Mouse (Mus musculus) hindbrain, embryonic 12.5 days (tissue): ENCODE results near the gene Itgb7. TPM values are rescaled to one million over a fixed set of nuclear protein-coding genes. Genes with fewer than 3 reads are reported as not detected.

Experiments used
- ATAC-seq: fragments of 200-750 bp; cut with Nextera tagmentation; 2 replicates; pipeline ENCODE4 v1.8.0; 2017; ENCODE audit warnings: moderate TSS enrichment; ENCODE audit not compliant: low FRiP score
- H3K27ac ChIP-seq: fragments of 300-500 bp; sonication (generic); 2 replicates; pipeline ENCODE4 v1.5.1; 2016; ENCODE audit warnings: mild to moderate bottlenecking
- H3K27me3 ChIP-seq: fragments of 300-500 bp; sonication (generic); 2 replicates; pipeline ENCODE4 v1.6.1; 2016; ENCODE audit warnings: mild to moderate bottlenecking
- H3K36me3 ChIP-seq: fragments of 300-500 bp; sonication (generic); 2 replicates; pipeline ENCODE4 v1.6.1; 2016; ENCODE audit warnings: mild to moderate bottlenecking
- H3K4me1 ChIP-seq: fragments of 300-500 bp; sonication (generic); 2 replicates; pipeline ENCODE4 v1.6.1; 2016
- H3K4me2 ChIP-seq: fragments of 300-500 bp; sonication (generic); replicated peaks from 2 replicates; pipeline ENCODE4 v1.6.1; 2016; ENCODE audit warnings: mild to moderate bottlenecking
- H3K4me3 ChIP-seq: fragments of 300-500 bp; sonication (generic); 2 replicates; pipeline ENCODE4 v1.5.1; 2016; ENCODE audit warnings: mild to moderate bottlenecking
- H3K9ac ChIP-seq: fragments of 300-500 bp; sonication (generic); 2 replicates; pipeline ENCODE4 v1.6.1; 2016; ENCODE audit warnings: mild to moderate bottlenecking, moderate library complexity
- H3K9me3 ChIP-seq: fragments of 300-500 bp; sonication (generic); replicated peaks from 2 replicates; pipeline ENCODE4 v1.6.1; 2016; ENCODE audit warnings: mild to moderate bottlenecking
- WGBS: fragments of 180-500 bp; shearing (Covaris S2); methylation state at CpG from one replicate; pipeline ENCODE4 v1.1.7; 2016; 5-methylcytosine and 5-hydroxymethylcytosine counted together
- polyA plus RNA-seq: library from polyadenylated mRNA; unstranded; fragments of >200 nt; fragmentation: Nextera tagmentation; extraction: Ambion mirVana; gene quantifications from 2 replicates; pipeline ENCODE4 v1.2.1, GENCODE M21; 2016

The Itgb7 gene
- polyA plus RNA-seq = 1.1 and 2.2 TPM in 2 replicates

DNA sequence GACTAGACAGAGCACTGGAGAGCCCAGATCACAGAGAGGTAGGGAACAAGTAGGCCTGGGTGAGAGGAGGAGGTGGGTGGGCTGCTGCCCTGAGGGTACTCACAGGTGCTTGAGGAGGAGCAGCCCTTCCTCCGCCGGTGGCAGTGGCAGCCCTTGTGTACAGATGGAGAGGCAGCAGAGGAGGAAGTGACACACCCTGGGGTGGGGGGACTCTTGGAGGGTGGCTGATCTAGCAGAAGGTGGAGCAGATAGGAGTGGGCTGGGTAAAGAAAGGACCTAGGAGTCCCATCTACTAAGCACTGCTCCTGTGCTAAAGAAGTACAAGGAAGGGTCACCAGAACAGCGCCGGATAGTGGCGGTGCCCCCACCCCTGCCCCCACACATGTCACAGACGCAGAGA is at the start of gene Itgb7:
TSS of gene Itgb7 (minus strand) at position 197 of the 400 bp plus-strand sequence.
- Histone ChIP-seq H3K9me3 (no peaks in the 10 kb centered on the region), H3K4me3 (no peak within 1 kb of the TSS), H3K4me1 (peaks cover 11% of the 10 kb centered on the region), H3K36me3 (no peaks in the 10 kb centered on the region), H3K27ac (no peak within 1 kb of the TSS), H3K4me2 (no peak within 1 kb of the TSS), H3K9ac (no peak within 1 kb of the TSS), H3K27me3 (0 out of 2 replicates have a peak, but pooled peaks cover 5% of the 10 kb centered on the region)
- ATAC-seq = no peak
- WGBS = 38% methylated on average over 6 of the region's 6 CpGs

DNA sequence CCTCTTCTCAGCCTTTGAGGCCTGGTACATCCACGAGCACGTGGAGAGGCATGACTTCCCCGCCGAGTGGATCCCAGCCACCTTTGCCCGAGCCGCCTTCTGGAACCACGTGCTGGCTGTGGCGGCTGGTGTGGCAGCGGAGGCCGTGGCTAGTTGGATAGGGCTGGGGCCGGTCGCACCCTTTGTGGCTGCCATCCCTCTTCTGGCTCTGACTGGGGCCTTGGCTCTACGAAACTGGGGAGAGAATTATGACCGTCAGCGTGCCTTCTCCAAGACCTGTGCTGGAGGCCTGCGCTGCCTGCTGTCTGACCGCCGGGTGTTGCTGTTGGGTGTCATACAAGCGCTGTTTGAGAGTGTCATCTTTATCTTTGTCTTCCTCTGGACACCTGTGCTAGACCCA is 48.9 kb upstream of the Itgb7 start:
- no peak overlapping the region for H3K27ac ChIP-seq
- no peak for ATAC-seq
- H3K27me3 ChIP-seq = no peaks in the 10 kb centered on the region
- peaks cover 14% of the 10 kb centered on the region for H3K4me1 ChIP-seq
- H3K9ac ChIP-seq = 0 out of 2 replicates have a peak overlapping the region, but pooled peaks have one; percentile 63
- peaks cover 23% of the 10 kb centered on the region for H3K36me3 ChIP-seq
- peak overlapping the region; percentile 65; the same call in 1 of the 2 replicates for H3K4me3 ChIP-seq
- 94% methylated on average over 19 of the region's 19 CpGs for WGBS
- peak overlapping the region; percentile 89 for H3K4me2 ChIP-seq
- H3K9me3 ChIP-seq = no peaks in the 10 kb centered on the region

DNA sequence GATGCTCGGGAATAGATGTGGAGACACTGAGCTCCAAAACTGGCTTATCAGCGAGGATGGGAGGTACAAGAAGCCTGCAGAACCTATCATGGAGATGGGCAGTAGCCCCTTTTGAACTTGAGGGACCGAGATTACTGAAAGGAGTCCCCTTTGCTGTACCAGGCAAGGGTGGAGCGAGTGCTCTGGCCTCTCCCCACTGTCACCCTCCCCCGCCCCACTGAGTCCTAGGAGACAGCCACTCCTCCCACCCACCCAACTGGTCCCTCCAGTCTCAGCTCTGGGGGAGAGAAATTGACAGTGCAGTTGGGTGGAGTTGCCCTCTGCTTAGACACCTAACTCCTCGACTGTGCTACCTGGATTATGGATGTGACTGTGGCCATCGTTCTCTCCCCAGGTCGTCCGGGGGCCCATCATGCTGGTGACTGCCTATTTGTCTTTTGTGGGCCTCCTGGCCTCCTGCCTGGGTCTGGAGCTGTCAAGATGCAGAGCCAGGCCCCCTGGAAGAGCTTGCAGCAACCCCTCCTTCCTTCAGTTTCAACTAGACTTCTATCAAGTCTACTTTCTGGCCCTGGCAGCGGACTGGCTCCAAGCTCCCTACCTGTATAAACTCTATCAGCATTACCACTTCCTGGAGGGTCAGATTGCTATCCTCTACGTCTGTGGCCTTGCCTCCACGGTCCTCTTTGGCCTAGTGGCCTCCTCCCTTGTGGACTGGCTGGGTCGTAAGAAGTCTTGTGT is 48.2 kb upstream of the Itgb7 start:
- Histone ChIP-seq H3K27me3 (no peaks in the 10 kb centered on the region), H3K9me3 (no peaks in the 10 kb centered on the region), H3K4me1 (peaks cover 14% of the 10 kb centered on the region), H3K4me3 (peak overlapping the region; percentile 65), H3K9ac (peak overlapping the region; percentile 63), H3K36me3 (peaks cover 23% of the 10 kb centered on the region), H3K27ac (peak overlapping the region; percentile 80), H3K4me2 (peak overlapping the region; percentile 89)
- WGBS = 28% methylated on average over 13 of the region's 13 CpGs
- ATAC-seq = peak; percentile 50

DNA sequence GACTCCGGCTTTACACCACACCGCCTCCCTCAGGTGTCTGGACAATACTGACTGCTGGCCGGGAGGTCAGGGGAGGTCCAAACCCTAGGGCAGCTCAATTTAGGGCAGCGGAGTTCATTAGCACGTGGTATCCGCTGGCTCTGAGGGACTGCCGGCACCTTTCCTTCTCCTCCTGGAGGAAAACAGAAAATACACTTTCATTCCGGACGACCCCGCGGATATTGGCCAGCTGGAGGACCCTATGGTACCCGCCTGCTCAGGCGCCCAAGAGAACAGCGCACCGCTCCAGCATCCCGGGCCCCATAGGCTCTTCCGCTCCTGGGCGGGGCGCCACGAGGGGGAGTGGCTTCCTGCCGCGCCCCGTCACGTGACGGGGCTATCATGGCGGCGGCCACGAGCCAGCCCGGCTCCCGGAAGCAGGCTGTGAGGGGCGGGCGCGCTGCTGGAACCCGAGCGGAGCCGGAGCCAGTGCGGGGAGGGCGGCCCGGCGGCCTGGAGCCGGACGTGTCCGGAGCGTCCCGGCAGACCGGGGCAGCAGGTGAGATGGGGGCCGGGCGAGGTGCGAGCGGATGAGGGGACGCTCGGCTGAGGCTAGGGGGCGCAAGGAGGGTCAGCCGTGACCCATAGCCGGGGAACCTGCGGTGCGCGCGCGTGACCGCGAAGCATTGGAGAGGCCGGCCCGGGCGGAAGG is 47.5 kb upstream of the Itgb7 start, which contains the start of gene Mfsd5:
TSS of gene Mfsd5 (plus strand) at position 363 of the 691 bp plus-strand sequence.
- under 1% methylated on average over 65 of the region's 65 CpGs for WGBS
- Histone ChIP-seq H3K27me3 (no peaks in the 10 kb centered on the region), H3K4me2 (peak within 1 kb of the TSS; percentile 89), H3K4me1 (peaks cover 14% of the 10 kb centered on the region), H3K36me3 (peaks cover 23% of the 10 kb centered on the region), H3K27ac (peak within 1 kb of the TSS; percentile 80), H3K4me3 (peak within 1 kb of the TSS; percentile 65), H3K9me3 (no peaks in the 10 kb centered on the region), H3K9ac (peak within 1 kb of the TSS; percentile 63)
- ATAC-seq = peak; percentile 96

DNA sequence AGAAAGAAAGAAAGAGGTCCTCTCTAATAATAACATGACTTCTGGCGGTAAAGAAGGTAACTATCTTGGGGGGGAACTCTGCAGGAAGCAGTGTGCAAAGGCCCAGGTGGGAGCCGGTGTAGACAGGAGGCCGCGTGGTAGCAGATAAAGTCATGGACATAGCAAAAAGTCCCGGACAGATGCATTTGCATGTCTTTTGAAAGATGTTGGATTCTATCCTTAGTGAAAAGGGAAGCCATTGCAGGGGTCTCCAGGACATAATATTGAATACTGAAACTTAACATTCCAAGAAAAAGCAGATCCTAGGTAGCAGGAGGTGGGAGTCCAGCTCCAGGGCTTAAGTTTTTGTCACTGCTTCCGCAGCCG is 47.0 kb upstream of the Itgb7 start:
- Histone ChIP-seq H3K4me1 (peaks cover 14% of the 10 kb centered on the region), H3K9me3 (no peaks in the 10 kb centered on the region), H3K9ac (peak overlapping the region; percentile 63), H3K4me2 (peak overlapping the region; percentile 89), H3K27me3 (no peaks in the 10 kb centered on the region), H3K4me3 (peak overlapping the region; percentile 65), H3K27ac (peak overlapping the region; percentile 80), H3K36me3 (peaks cover 23% of the 10 kb centered on the region)
- WGBS = 32% methylated on average over 7 of the region's 7 CpGs
- ATAC-seq = peak; percentile 11; the same call in 1 of the 2 replicates

DNA sequence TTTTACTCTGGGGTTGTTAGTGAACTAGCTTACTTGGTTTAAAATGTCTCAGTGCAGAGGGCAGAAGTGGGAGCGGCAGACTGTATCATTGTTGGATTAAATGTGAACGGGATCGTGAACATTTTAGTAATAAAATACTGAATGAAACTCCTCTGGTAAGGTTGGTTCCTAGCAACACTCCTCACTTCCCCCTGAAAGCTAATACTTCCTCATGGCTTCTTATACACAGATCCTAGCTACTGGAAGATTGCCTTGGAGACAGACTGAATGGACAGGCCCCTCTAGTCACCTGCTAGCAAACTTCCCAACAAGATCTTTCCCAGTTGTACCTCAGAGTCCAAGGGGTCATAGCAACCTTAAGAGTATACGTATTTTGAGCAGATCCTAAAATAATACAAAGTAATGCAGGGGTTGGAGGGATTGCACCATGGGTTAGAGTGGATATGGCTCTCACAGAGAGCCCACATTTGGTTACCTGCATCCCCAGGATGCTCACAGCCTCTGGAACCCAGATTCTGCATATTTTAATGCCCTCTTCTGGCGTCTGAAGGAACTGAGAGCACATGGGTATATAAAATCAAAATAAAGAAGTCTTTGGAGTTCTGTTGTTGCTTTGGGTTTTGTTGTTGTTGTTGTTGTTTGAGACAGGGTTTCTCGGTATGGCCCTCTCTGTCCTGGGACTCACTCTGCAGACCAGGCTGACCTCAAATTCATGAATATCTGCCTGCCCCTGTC is 42.4 kb upstream of the Itgb7 start:
- no peak for ATAC-seq
- Histone ChIP-seq H3K9ac (no peak overlapping the region), H3K9me3 (no peaks in the 10 kb centered on the region), H3K36me3 (no peaks in the 10 kb centered on the region), H3K4me2 (no peak overlapping the region), H3K4me1 (peaks cover 12% of the 10 kb centered on the region), H3K4me3 (no peak overlapping the region), H3K27ac (no peak overlapping the region), H3K27me3 (peaks cover 21% of the 10 kb centered on the region)
- WGBS = 72% methylated on average over 6 of the region's 6 CpGs

DNA sequence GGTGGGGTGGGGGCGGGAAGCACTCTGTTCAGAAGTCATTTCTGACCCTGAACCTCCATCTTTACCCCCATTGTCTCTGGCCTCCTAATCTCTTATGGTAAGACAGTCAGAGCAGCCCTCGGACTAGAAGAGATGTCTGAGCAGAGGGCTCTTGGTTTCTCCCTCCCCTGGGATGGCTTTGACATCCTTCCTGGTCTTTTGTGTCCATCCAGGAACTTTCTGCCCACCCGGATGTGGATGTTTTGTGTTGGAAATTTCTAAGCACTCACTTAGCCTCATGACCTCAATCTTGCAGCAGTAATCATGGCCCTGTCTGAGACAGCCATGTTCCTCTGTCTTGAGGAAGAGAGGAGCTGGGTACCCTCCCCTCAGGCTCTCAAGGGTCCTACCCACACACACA is 39.7 kb upstream of the Itgb7 start:
- H3K9me3 ChIP-seq = no peaks in the 10 kb centered on the region
- peaks cover 21% of the 10 kb centered on the region for H3K27me3 ChIP-seq
- no peaks in the 10 kb centered on the region for H3K36me3 ChIP-seq
- no peak overlapping the region for H3K9ac ChIP-seq
- no peak for ATAC-seq
- 22% methylated on average over 3 of the region's 3 CpGs for WGBS
- no peak overlapping the region for H3K27ac ChIP-seq
- H3K4me1 ChIP-seq = peaks cover 8% of the 10 kb centered on the region
- H3K4me2 ChIP-seq = no peak overlapping the region
- no peak overlapping the region for H3K4me3 ChIP-seq

DNA sequence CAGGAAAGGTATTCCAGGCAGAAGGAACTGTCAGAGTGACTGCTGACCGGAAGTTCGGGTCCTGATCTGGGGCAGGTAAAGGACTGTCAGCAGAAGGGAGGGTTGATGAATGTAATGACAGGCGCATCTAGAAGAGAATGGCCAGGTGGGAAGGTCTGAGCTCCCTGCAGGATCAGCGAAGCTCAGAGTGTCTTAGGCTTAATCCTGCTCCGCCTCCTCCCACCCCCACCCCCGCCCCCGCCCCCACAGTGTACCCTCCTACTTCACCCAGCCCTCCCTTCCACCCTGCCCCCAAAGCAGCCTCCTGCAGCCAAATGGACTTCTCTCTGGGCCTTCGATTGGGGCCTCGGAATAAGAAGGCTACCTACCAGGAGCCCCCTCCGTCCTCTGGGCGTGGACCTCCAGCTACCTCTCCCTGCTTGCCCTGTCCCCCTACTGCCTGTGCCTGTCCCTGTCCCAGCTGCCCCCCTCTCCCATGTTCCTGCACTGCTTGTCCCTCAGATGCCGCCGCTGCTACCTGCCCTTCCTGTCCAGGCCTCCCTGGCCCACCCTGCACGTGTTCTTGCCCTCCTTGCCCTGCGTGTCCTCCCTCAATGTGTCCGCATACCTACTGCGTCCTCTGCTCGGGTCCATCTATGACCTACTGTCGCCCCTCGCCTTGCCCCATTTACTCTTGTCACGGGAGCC is 38.7 kb upstream of the Itgb7 start, which contains the start of gene Gm9918:
TSS of gene Gm9918 (plus strand) at position 290 of the 687 bp plus-strand sequence.
- Histone ChIP-seq H3K27ac (no peak within 1 kb of the TSS), H3K9me3 (no peaks in the 10 kb centered on the region), H3K4me3 (peak within 1 kb of the TSS; percentile 21), H3K27me3 (peaks cover 21% of the 10 kb centered on the region), H3K9ac (no peak within 1 kb of the TSS), H3K4me2 (peak within 1 kb of the TSS; percentile 43), H3K36me3 (no peaks in the 10 kb centered on the region), H3K4me1 (peaks cover 8% of the 10 kb centered on the region)
- WGBS = 10% methylated on average over 19 of the region's 21 CpGs
- ATAC-seq = no peak

DNA sequence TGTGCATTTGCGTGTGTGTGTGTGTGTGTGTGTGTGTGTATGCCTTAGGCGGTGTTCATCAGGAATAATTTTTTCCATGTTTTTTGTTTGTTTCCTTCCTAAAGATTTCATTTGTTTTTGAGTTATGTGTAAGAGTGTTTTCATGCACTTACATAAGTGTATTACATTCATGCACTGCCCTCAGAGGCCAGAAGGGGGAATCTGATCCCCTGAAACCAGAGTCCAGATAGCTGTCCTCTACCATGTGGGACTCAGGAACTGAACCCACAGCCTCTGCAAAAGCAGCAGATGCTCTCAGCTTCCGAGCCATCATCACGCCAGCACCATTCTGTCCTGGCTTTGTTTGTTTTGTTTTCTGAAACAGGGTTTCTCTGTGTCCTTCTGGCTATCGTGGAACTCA is 33.8 kb upstream of the Itgb7 start:
- no peak for ATAC-seq
- WGBS = 93% methylated on average over 5 of the region's 5 CpGs

DNA sequence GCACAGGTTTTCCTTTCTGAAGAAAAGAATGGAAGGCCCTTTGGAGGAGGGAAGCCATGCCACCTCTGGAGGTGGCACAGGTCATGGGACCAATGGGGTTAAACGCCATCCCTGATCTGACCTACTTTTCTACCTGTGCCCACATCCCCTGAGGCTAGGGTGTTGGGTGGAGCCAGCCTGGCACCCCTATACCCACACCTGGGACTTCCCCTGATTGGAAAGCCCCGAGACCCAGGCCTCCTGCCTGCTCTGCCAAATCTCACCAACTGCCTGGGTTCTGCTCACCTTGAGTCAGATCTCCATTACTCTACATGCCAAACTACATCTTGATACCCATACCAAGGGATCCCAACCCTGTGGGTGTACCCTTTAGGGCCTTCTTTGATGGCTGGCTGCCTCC is 31.3 kb upstream of the Itgb7 start:
- Histone ChIP-seq H3K4me3 (no peak overlapping the region), H3K9me3 (no peaks in the 10 kb centered on the region), H3K27ac (no peak overlapping the region), H3K4me1 (peaks cover 10% of the 10 kb centered on the region), H3K4me2 (no peak overlapping the region), H3K9ac (no peak overlapping the region), H3K36me3 (no peaks in the 10 kb centered on the region), H3K27me3 (peaks cover 38% of the 10 kb centered on the region)
- ATAC-seq = no peak
- WGBS = 89% methylated on average over 2 of the region's 2 CpGs

More for the DNA sequence above, 33.8 kb upstream of the Itgb7 start:
- Histone ChIP-seq H3K4me2 (no peak overlapping the region), H3K27me3 (peaks cover 28% of the 10 kb centered on the region), H3K27ac (no peak overlapping the region), H3K9ac (no peak overlapping the region), H3K4me1 (peaks cover 4% of the 10 kb centered on the region), H3K36me3 (no peaks in the 10 kb centered on the region), H3K4me3 (no peak overlapping the region), H3K9me3 (no peaks in the 10 kb centered on the region)

DNA sequence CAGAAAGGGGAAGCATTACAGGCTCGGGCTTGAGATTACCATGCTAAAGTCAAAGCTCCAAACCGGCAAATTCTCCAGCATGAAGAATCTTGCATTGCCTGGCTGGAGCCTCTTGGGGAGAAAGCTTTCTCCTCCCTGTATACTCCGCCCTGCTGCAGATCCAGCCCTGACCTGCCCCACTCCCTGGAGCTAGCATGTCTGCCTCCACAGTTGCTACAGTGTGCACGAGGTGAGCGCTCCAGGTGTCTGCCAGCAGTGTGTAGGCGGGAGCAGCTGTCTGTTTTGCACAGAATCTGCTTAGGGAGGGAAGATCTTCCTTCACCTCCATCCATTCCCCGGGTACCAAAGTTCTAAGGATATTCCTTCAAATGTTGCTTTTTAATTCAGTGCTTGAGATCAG is 30.8 kb upstream of the Itgb7 start:
- no peaks in the 10 kb centered on the region for H3K36me3 ChIP-seq
- H3K27me3 ChIP-seq = peaks cover 43% of the 10 kb centered on the region
- H3K4me1 ChIP-seq = peaks cover 15% of the 10 kb centered on the region
- 52% methylated on average over 7 of the region's 7 CpGs for WGBS
- H3K4me3 ChIP-seq = no peak overlapping the region
- no peak overlapping the region for H3K4me2 ChIP-seq
- H3K27ac ChIP-seq = no peak overlapping the region
- no peaks in the 10 kb centered on the region for H3K9me3 ChIP-seq
- ATAC-seq = no peak
- no peak overlapping the region for H3K9ac ChIP-seq
